Mouse (Mus musculus): ENCODE results near the gene Grin3b. TPM values are rescaled to one million over a fixed set of nuclear protein-coding genes. Genes with fewer than 3 reads are reported as not detected.

The Grin3b gene
- 0.43 and 0.61 TPM in 2 replicates for polyA plus RNA-seq (2014; fragmentation: Nextera tagmentation; extraction: Ambion mirVana)

GRCm38 (mm10) chr10:79970415-79971182, at the start of gene Grin3b:
Gene Grin3b (plus strand): TSS chr10:79970715.
- Histone ChIP-seq H3K4me2 (ENCODE audit: low read depth, low read length) (peak within 1 kb of the TSS; percentile 50), H3K36me3 (ENCODE audit: control insufficient read depth, insufficient read depth, low read length) (peaks cover 18% of the 10 kb centered on the region), H3K9me3 (ENCODE audit: control insufficient read depth, low read length) (no peaks in the 10 kb centered on the region), H3K9ac (replicated peaks; ENCODE audit: low read depth, low read length) (peak within 1 kb of the TSS; percentile 32; the same call in 1 of the 2 replicates), H3K27me3 (ENCODE audit: control insufficient read depth, insufficient read depth, low read length) (peaks cover 22% of the 10 kb centered on the region), H3K4me1 (ENCODE audit: control insufficient read depth, insufficient read depth, low read length) (0 out of 2 replicates have a peak, but pooled peaks cover 6% of the 10 kb centered on the region), H3K4me3 (ENCODE audit: low read depth, low read length) (peak within 1 kb of the TSS; percentile 25), H3K27ac (ENCODE audit: low read depth, low read length) (no peak within 1 kb of the TSS)
- 10% methylated on average over 39 of the region's 47 CpGs for WGBS
- no peak for ATAC-seq (ENCODE audit: low read depth)

DNA sequence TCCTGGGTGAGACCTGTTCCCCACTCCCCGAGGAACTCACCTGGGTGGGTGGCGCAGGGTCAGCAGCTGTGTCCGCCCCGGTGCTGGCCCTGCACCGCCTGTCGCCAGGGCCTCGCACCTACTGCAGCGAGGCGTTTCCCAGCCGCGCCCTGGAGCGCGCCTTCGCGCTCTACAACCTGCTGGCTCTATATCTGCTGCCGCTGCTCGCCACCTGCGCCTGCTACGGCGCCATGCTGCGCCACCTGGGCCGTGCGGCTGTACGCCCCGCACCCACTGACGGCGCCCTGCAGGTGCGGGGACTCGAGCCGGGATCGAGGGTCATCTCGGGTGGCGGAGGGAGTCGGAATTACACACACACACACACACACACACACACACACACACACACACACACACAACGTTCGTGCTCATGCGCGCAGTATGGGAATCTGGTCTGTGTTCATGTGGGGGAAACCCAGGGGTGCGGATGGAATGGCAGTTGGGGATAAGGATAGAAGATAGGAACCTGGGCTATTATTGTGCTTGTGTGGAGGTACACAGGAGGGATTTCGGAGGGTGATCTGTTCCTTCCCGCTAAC, 49.5 kb upstream of the Grin3b start, which contains the start of gene R3hdm4:
TSS of gene R3hdm4 (minus strand) at position 251 of the 578 bp plus-strand sequence.
- peaks cover 10% of the 10 kb centered on the region for H3K4me1 ChIP-seq (ENCODE audit: control insufficient read depth, insufficient read depth, low read length)
- H3K27me3 ChIP-seq (ENCODE audit: control insufficient read depth, insufficient read depth, low read length), result peaks cover 60% of the 10 kb centered on the region
- ATAC-seq (ENCODE audit: low read depth), result no peak
- 0 out of 2 replicates have a peak within 1 kb of the TSS, but pooled peaks have one; percentile 32 for H3K9ac ChIP-seq (replicated peaks; ENCODE audit: low read depth, low read length)
- H3K27ac ChIP-seq (ENCODE audit: low read depth, low read length), result no peak within 1 kb of the TSS
- WGBS, result 3% methylated on average over 34 of the region's 41 CpGs
- H3K36me3 ChIP-seq (ENCODE audit: control insufficient read depth, insufficient read depth, low read length), result no peaks in the 10 kb centered on the region
- peak within 1 kb of the TSS; percentile 44 for H3K4me2 ChIP-seq (ENCODE audit: low read depth, low read length)
- peak within 1 kb of the TSS; percentile 12 for H3K4me3 ChIP-seq (ENCODE audit: low read depth, low read length)
- H3K9me3 ChIP-seq (ENCODE audit: control insufficient read depth, low read length), result no peaks in the 10 kb centered on the region

DNA sequence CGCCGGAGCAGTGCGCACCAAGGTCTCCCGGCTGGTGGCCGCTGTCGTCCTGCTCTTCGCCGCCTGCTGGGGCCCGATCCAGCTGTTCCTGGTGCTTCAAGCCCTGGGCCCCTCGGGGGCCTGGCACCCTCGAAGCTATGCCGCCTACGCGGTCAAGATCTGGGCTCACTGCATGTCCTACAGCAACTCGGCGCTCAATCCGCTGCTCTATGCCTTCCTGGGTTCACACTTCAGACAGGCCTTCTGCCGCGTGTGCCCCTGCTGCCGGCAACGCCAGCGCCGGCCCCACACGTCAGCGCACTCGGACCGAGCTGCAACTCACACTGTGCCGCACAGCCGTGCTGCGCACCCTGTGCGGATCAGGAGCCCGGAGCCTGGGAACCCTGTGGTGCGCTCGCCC, 48.9 kb upstream of the Grin3b start:
- Histone ChIP-seq H3K4me3 (ENCODE audit: low read depth, low read length) (peak overlapping the region; percentile 12), H3K4me1 (ENCODE audit: control insufficient read depth, insufficient read depth, low read length) (peaks cover 11% of the 10 kb centered on the region), H3K9ac (replicated peaks; ENCODE audit: low read depth, low read length) (0 out of 2 replicates have a peak overlapping the region, but pooled peaks have one; percentile 32), H3K9me3 (ENCODE audit: control insufficient read depth, low read length) (no peaks in the 10 kb centered on the region), H3K27me3 (ENCODE audit: control insufficient read depth, insufficient read depth, low read length) (peaks cover 60% of the 10 kb centered on the region), H3K36me3 (ENCODE audit: control insufficient read depth, insufficient read depth, low read length) (no peaks in the 10 kb centered on the region), H3K27ac (ENCODE audit: low read depth, low read length) (no peak overlapping the region), H3K4me2 (ENCODE audit: low read depth, low read length) (peak overlapping the region; percentile 44)
- WGBS, result 2% methylated on average over 34 of the region's 34 CpGs
- no peak for ATAC-seq (ENCODE audit: low read depth)

GRCm38 (mm10) chr10:79924998-79925784, 45.3 kb upstream of the Grin3b start:
- Histone ChIP-seq H3K9me3 (ENCODE audit: control insufficient read depth, low read length) (no peaks in the 10 kb centered on the region), H3K27me3 (ENCODE audit: control insufficient read depth, insufficient read depth, low read length) (peaks cover 32% of the 10 kb centered on the region), H3K4me3 (ENCODE audit: low read depth, low read length) (no peak overlapping the region), H3K4me1 (ENCODE audit: control insufficient read depth, insufficient read depth, low read length) (peaks cover 14% of the 10 kb centered on the region), H3K36me3 (ENCODE audit: control insufficient read depth, insufficient read depth, low read length) (no peaks in the 10 kb centered on the region), H3K27ac (ENCODE audit: low read depth, low read length) (no peak overlapping the region), H3K9ac (replicated peaks; ENCODE audit: low read depth, low read length) (no peak overlapping the region), H3K4me2 (ENCODE audit: low read depth, low read length) (peak overlapping the region; percentile 83; the same call in 1 of the 2 replicates)
- ATAC-seq (ENCODE audit: low read depth), result no peak
- 10% methylated on average over 29 of the region's 29 CpGs for WGBS

GRCm38 (mm10) chr10:79925785-79926490, 44.6 kb upstream of the Grin3b start:
- H3K9ac ChIP-seq (replicated peaks; ENCODE audit: low read depth, low read length), result peak overlapping the region; percentile 91
- peaks cover 16% of the 10 kb centered on the region for H3K4me1 ChIP-seq (ENCODE audit: control insufficient read depth, insufficient read depth, low read length)
- no peak for ATAC-seq (ENCODE audit: low read depth)
- no peak overlapping the region; the same call in 1 of the 2 replicates for H3K27ac ChIP-seq (ENCODE audit: low read depth, low read length)
- 0 out of 2 replicates have a peak, but pooled peaks cover 2% of the 10 kb centered on the region for H3K36me3 ChIP-seq (ENCODE audit: control insufficient read depth, insufficient read depth, low read length)
- WGBS, result 11% methylated on average over 15 of the region's 15 CpGs
- H3K4me2 ChIP-seq (ENCODE audit: low read depth, low read length), result peak overlapping the region; percentile 83
- peak overlapping the region; percentile 88 for H3K4me3 ChIP-seq (ENCODE audit: low read depth, low read length)
- H3K27me3 ChIP-seq (ENCODE audit: control insufficient read depth, insufficient read depth, low read length), result peaks cover 24% of the 10 kb centered on the region
- no peaks in the 10 kb centered on the region for H3K9me3 ChIP-seq (ENCODE audit: control insufficient read depth, low read length)

- Histone ChIP-seq H3K27me3 (ENCODE audit: control insufficient read depth, insufficient read depth, low read length) (peaks cover 17% of the 10 kb centered on the region), H3K27ac (ENCODE audit: low read depth, low read length) (peak within 1 kb of the TSS; percentile 92), H3K9me3 (ENCODE audit: control insufficient read depth, low read length) (no peaks in the 10 kb centered on the region), H3K4me1 (ENCODE audit: control insufficient read depth, insufficient read depth, low read length) (peaks cover 15% of the 10 kb centered on the region), H3K4me2 (ENCODE audit: low read depth, low read length) (peak within 1 kb of the TSS; percentile 83), H3K36me3 (ENCODE audit: control insufficient read depth, insufficient read depth, low read length) (0 out of 2 replicates have a peak, but pooled peaks cover 6% of the 10 kb centered on the region), H3K9ac (replicated peaks; ENCODE audit: low read depth, low read length) (peak within 1 kb of the TSS; percentile 91), H3K4me3 (ENCODE audit: low read depth, low read length) (peak within 1 kb of the TSS; percentile 88)
- under 1% methylated on average over 63 of the region's 63 CpGs for WGBS
- peak; percentile 73 for ATAC-seq (ENCODE audit: low read depth)
These were observed 43.8 kb upstream of the Grin3b start, which contains the start of gene Arid3a for GRCm38 (mm10) chr10:79926491-79927323. Gene Arid3a (plus strand): TSS chr10:79927043.

DNA sequence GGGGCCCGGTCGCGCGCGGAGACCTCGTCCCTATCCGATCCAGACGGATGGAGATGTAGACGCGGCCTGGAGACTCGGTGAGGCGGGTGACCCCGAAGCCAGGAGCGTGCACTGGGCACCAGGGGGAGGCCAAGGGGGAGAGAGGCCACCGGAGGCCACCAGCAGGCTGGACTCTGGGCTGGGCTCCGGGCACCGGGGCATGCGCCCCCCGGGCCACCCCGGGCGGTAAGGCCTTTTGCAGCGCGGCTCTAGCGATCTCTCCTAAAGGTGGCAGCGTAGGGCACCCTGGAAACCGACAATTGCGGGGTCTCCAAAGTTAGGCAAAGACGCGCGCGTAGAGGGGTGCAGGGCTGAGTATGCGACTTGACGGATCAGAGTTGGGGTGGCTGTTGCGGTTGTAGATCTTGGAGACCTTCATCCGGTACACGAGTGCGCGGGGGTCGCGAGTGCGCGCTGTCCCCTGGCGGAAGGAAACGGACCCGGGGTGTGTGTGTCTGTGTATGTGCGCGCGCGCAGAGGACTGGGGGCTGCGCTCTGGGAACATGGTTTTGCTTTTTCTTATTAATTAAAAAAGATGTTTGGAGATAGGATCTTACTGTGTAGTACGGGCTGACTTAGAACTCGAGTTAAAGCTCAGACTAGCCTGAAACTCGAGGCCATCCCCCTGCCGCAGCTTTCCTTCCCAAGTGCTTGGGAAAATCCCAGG, 43.0 kb upstream of the Grin3b start:
- peak overlapping the region; percentile 88 for H3K4me3 ChIP-seq (ENCODE audit: low read depth, low read length)
- peak overlapping the region; percentile 83 for H3K4me2 ChIP-seq (ENCODE audit: low read depth, low read length)
- H3K9me3 ChIP-seq (ENCODE audit: control insufficient read depth, low read length), result no peaks in the 10 kb centered on the region
- H3K9ac ChIP-seq (replicated peaks; ENCODE audit: low read depth, low read length), result peak overlapping the region; percentile 91
- peaks cover 9% of the 10 kb centered on the region for H3K36me3 ChIP-seq (ENCODE audit: control insufficient read depth, insufficient read depth, low read length)
- peak overlapping the region; percentile 92 for H3K27ac ChIP-seq (ENCODE audit: low read depth, low read length)
- peak; percentile 36 for ATAC-seq (ENCODE audit: low read depth)
- peaks cover 17% of the 10 kb centered on the region for H3K4me1 ChIP-seq (ENCODE audit: control insufficient read depth, insufficient read depth, low read length)
- under 1% methylated on average over 54 of the region's 54 CpGs for whole genome bisulfite sequencing
- H3K27me3 ChIP-seq (ENCODE audit: control insufficient read depth, insufficient read depth, low read length), result peaks cover 10% of the 10 kb centered on the region
